Mouse (Mus musculus) hindbrain, postnatal 0 days (tissue): ENCODE measurements at regions not wholly inside any gene's neighbourhood (a gene's known extent, or its start where the extent isn't known, plus 50 kb on each side); places are given as distances from the start of the nearest gene placed in this dataset.

Experiments used
- ATAC-seq: fragments of 200-750 bp; cut with Nextera tagmentation; 2 replicates; pipeline ENCODE4 v1.8.0; 2017; ENCODE audit warnings: mild to moderate bottlenecking, moderate TSS enrichment, moderate library complexity
- DNase-seq: peaks from one replicate; pipeline ENCODE4 v3.0.0-alpha.2; 2015; ENCODE audit warnings: low spot score
- H3K27ac ChIP-seq: fragments of 300-500 bp; sonication (generic); 2 replicates; pipeline ENCODE4 v1.5.1; 2014; ENCODE audit warnings: mild to moderate bottlenecking
- H3K27me3 ChIP-seq: fragments of 300-500 bp; sonication (generic); 2 replicates; pipeline ENCODE4 v1.6.1; 2014; ENCODE audit warnings: low read length, mixed read lengths; ENCODE audit not compliant: insufficient read depth
- H3K36me3 ChIP-seq: fragments of 300-500 bp; sonication (generic); 2 replicates; pipeline ENCODE4 v1.6.1; 2014; ENCODE audit warnings: low read length, mixed read lengths; ENCODE audit not compliant: insufficient read depth
- H3K4me1 ChIP-seq: fragments of 300-500 bp; sonication (generic); 2 replicates; pipeline ENCODE4 v1.6.1; 2014; ENCODE audit warnings: antibody characterized with exemption, low read length, mixed read lengths; ENCODE audit not compliant: insufficient read depth
- H3K4me2 ChIP-seq: fragments of 300-500 bp; sonication (generic); 2 replicates; pipeline ENCODE4 v1.6.1; 2014; ENCODE audit warnings: low read depth, mild to moderate bottlenecking, low read length, moderate library complexity, mixed read lengths
- H3K4me3 ChIP-seq: fragments of 300-500 bp; sonication (generic); 2 replicates; pipeline ENCODE4 v1.5.1; 2014; ENCODE audit warnings: low read length
- H3K9ac ChIP-seq: fragments of 300-500 bp; sonication (generic); replicated peaks from 2 replicates; pipeline ENCODE4 v1.6.1; 2014; ENCODE audit warnings: mild to moderate bottlenecking, low read length, moderate library complexity, mixed read lengths
- H3K9me3 ChIP-seq: fragments of 300-500 bp; sonication (generic); 2 replicates; pipeline ENCODE4 v1.6.1; 2016; ENCODE audit warnings: low read length, mixed read lengths
- CTCF ChIP-seq: IDR thresholded peaks from 2 replicates; pipeline ENCODE4 v1.5.1; 2016; ENCODE audit warnings: antibody characterized with exemption, control low read depth, low read depth
- WGBS: fragments of 180-500 bp; shearing (Covaris S2); extraction: QIAGEN DNeasy Blood & Tissue Kit; methylation state at CpG from one replicate; pipeline ENCODE4 v1.1.7; 2014; 5-methylcytosine and 5-hydroxymethylcytosine counted together

- ATAC-seq (no peak), DNase-seq (no peak)
- no peaks in the 10 kb centered on the region for H3K27me3 ChIP-seq
- no peak overlapping the region for H3K4me3 ChIP-seq
- H3K9me3 ChIP-seq, result peaks cover 5% of the 10 kb centered on the region; the same call in 1 of the 2 replicates
- TF ChIP-seq CTCF, result no peak
- H3K27ac ChIP-seq, result no peak overlapping the region
- no peak overlapping the region for H3K4me2 ChIP-seq
- H3K4me1 ChIP-seq, result no peaks in the 10 kb centered on the region
- H3K9ac ChIP-seq, result no peak overlapping the region
- H3K36me3 ChIP-seq, result no peaks in the 10 kb centered on the region
- 85% methylated on average over 12 of the region's 12 CpGs for WGBS
Observed at GRCm38 (mm10) chr19:21045565-21045964, 91.6 kb upstream of the Tmc1 start.

DNA sequence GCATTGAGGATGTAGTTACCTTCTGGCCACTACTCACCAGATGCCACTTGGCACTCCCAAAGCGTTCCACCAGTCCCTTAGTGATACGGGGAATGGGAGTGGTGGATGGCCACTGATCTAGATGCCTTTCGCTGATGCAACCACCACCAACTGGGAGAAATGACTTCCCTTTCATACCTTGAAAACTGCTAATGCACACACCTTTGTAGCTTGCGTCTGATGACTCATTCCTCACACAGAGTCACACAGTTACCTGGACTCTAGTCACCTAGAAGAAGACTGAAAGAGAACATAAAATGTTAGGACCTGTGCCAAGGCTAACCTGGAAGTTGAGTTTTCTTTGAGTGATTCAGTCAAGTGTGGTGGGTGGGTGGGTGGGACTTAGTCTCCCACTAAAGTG, 90.0 kb upstream of the Tmc1 start:
- Histone ChIP-seq H3K36me3 (no peaks in the 10 kb centered on the region), H3K4me1 (no peaks in the 10 kb centered on the region), H3K4me3 (no peak overlapping the region), H3K4me2 (no peak overlapping the region), H3K27ac (no peak overlapping the region), H3K9me3 (peaks cover 5% of the 10 kb centered on the region; the same call in 1 of the 2 replicates), H3K27me3 (no peaks in the 10 kb centered on the region), H3K9ac (no peak overlapping the region)
- TF ChIP-seq CTCF, result no peak
- 95% methylated on average over 4 of the region's 4 CpGs for WGBS
- ATAC-seq, result no peak
- no peak for DNase-seq

- WGBS, result 51% methylated on average over 3 of the region's 3 CpGs
- Histone ChIP-seq H3K4me1 (0 out of 2 replicates have a peak, but pooled peaks cover 2% of the 10 kb centered on the region), H3K9me3 (peaks cover 5% of the 10 kb centered on the region; the same call in 1 of the 2 replicates), H3K27me3 (no peaks in the 10 kb centered on the region), H3K9ac (no peak overlapping the region), H3K4me3 (no peak overlapping the region), H3K36me3 (no peaks in the 10 kb centered on the region), H3K4me2 (no peak overlapping the region), H3K27ac (no peak overlapping the region)
- peak; percentile 45; the same call in 1 of the 2 replicates for ATAC-seq
- TF ChIP-seq CTCF, result no peak
- no peak for DNase-seq
Observed at GRCm38 (mm10) chr19:21042536-21042935, 88.5 kb upstream of the Tmc1 start.

DNA sequence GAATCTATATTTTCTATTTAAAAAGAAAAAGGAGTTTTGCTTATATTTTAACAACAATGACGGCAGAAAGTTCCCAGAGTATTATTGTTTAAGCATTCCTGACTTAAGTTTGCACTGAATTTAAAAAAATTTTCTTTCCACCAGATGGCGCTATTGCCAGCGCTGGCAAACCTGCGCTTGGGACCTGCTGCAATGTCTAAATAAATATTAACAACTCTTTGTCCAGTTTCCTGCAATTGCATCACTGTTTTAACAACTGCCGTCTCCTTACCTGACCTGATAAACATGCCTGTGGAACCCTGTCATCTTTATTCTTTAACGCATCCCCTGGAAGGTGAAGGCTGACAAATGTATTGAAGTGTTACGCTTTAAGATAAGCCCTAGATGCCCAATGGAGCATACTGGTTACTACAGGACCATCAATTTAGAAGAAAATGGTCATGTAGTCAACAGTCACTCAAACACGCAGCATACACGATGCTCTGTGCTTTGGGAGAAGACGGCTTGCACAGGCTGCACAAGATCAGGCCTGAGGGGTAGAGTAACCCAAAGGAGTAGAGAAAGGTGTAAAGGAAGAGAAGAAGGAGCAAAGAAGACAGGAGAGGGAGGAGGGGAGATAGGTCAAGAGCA, 83.6 kb upstream of the Tmc1 start:
- Histone ChIP-seq H3K9ac (no peak overlapping the region), H3K4me3 (no peak overlapping the region), H3K9me3 (no peaks in the 10 kb centered on the region), H3K36me3 (no peaks in the 10 kb centered on the region), H3K4me1 (0 out of 2 replicates have a peak, but pooled peaks cover 3% of the 10 kb centered on the region), H3K4me2 (no peak overlapping the region), H3K27me3 (no peaks in the 10 kb centered on the region), H3K27ac (no peak overlapping the region)
- WGBS, result 42% methylated on average over 10 of the region's 10 CpGs
- ATAC-seq (peak; percentile 66), DNase-seq (peak; percentile 90)
- peak; percentile 81 for TF ChIP-seq CTCF

GRCm38 (mm10) chr19:21036507-21037425, 82.8 kb upstream of the Tmc1 start:
- no peak for TF ChIP-seq CTCF
- Histone ChIP-seq H3K4me3 (no peak overlapping the region), H3K4me1 (0 out of 2 replicates have a peak, but pooled peaks cover 3% of the 10 kb centered on the region), H3K9ac (no peak overlapping the region), H3K27ac (no peak overlapping the region), H3K36me3 (no peaks in the 10 kb centered on the region), H3K4me2 (no peak overlapping the region), H3K27me3 (no peaks in the 10 kb centered on the region), H3K9me3 (no peaks in the 10 kb centered on the region)
- peak; percentile 82 for ATAC-seq
- peak; percentile 43 for DNase-seq
- 50% methylated on average over 14 of the region's 14 CpGs for WGBS

- H3K27me3 ChIP-seq, result no peaks in the 10 kb centered on the region
- 0 out of 2 replicates have a peak, but pooled peaks cover 3% of the 10 kb centered on the region for H3K4me1 ChIP-seq
- no peaks in the 10 kb centered on the region for H3K9me3 ChIP-seq
- DNase-seq (no peak), ATAC-seq (no peak)
- H3K4me3 ChIP-seq, result no peak overlapping the region
- no peak overlapping the region for H3K4me2 ChIP-seq
- TF ChIP-seq CTCF, result no peak
- no peaks in the 10 kb centered on the region for H3K36me3 ChIP-seq
- H3K27ac ChIP-seq, result no peak overlapping the region
- WGBS, result 80% methylated on average over 4 of the region's 4 CpGs
- no peak overlapping the region for H3K9ac ChIP-seq
Observed at GRCm38 (mm10) chr19:21035505-21035904, 81.5 kb upstream of the Tmc1 start.
